Comparison of ENCODE assay signal across 9 mouse cellular contexts in the genomic region with DNA sequence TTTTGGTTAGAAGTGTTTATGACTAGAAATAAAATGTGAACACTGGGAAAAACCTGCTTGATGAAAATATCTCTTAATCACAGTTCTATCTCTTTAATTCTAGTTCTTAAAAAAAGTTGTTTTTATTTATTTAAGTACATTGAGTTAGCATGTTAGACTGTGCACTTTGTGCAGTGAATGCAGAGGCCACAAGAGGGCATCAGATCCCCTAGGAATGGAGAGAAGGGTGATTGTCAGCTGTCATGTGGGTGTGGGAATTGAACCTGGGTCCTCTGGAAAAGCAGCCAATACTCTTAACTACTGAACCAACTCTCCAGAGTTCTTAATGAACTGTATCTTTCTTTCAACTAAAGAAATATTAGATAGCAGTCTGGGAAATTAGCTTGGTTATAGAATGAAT. TPM values are rescaled to one million over a fixed set of nuclear protein-coding genes. Genes with fewer than 3 reads are reported as not detected.
A peak's percentile ranks its signal among the peaks of the same experiment; 100 is the strongest.
DNase-seq lines count a peak whose midpoint lies in the region; ATAC-seq and TF ChIP-seq lines count a peak whose summit lies in the region.
"Had no signal": no experiment of that assay in that cellular context is flagged by ENCODE, and none has a peak within 500 bp of the region (broad histone marks: within the 10 kb centered on the region; RNA-seq: fewer than 3 reads in every experiment).

No protein-coding gene starts in this region.

- no peaks in the 10 kb centered on the region for H3K4me1 ChIP-seq in heart, postnatal 0 days (ENCODE audit: control insufficient read depth, insufficient read depth)
- H3K4me1 ChIP-seq in forebrain, embryonic 15.5 days: no peaks in the 10 kb centered on the region

- no peak overlapping the region for H3K27ac ChIP-seq in heart, postnatal 0 days (ENCODE audit: low read depth)
- H3K27ac ChIP-seq in forebrain, embryonic 15.5 days (replicated peaks): no peak overlapping the region

- no peak overlapping the region for H3K4me2 ChIP-seq in heart, postnatal 0 days (ENCODE audit: low read depth, low read length)
- H3K4me2 ChIP-seq in forebrain, embryonic 15.5 days (replicated peaks): no peak overlapping the region
- H3K4me2 ChIP-seq: heart, embryonic 12.5 days had no signal

- H3K4me3 ChIP-seq in heart, postnatal 0 days (ENCODE audit: low read depth, low read length): no peak overlapping the region
- no peak overlapping the region for H3K4me3 ChIP-seq in forebrain, embryonic 15.5 days
- H3K4me3 ChIP-seq: heart, embryonic 12.5 days had no signal

- ATAC-seq in heart, postnatal 0 days (ENCODE audit: insufficient read depth, low read depth): no peak
- ATAC-seq in forebrain, embryonic 15.5 days (replicated peaks): no peak

- no peaks in the 10 kb centered on the region for H3K36me3 ChIP-seq in heart, postnatal 0 days (replicated peaks; ENCODE audit: control insufficient read depth, insufficient read depth, low read length)
- no peaks in the 10 kb centered on the region for H3K36me3 ChIP-seq in forebrain, embryonic 15.5 days
- H3K36me3 ChIP-seq: heart, embryonic 12.5 days had no signal

- no peak for TF ChIP-seq EP300 in heart, postnatal 0 days (IDR thresholded peaks at IDR 0.05; ENCODE audit: low read depth)

- TF ChIP-seq CTCF in heart, postnatal 0 days (IDR thresholded peaks at IDR 0.05; ENCODE audit: low read depth): peak; percentile 39

- DNase-seq in heart, postnatal 0 days (ENCODE audit: low spot score): no peak
- no peak for DNase-seq in heart, adult 9 months (ENCODE audit: low spot score in 2 of 2)
- DNase-seq in CD8-positive naive resting alpha-beta T cell, adult 2 months (ENCODE audit: low read depth in 2 of 2, low spot score in 2 of 2): peak; percentile 32 to 51
- peak; percentile 42 for DNase-seq in c-Kit-negative CD71-positive TER-119-positive erythroid progenitor cells, embryonic 14.5 days (ENCODE audit: low read depth, low spot score)
- peak; percentile 19 for DNase-seq in retina, postnatal 1 day
- no peak for DNase-seq in right cerebral cortex, postnatal 10 days (ENCODE audit: low spot score in 2 of 2)
- no peak for DNase-seq in ovary, postnatal 14 days (ENCODE audit: low spot score)

- H3K27me3 ChIP-seq in heart, postnatal 0 days (ENCODE audit: control insufficient read depth, insufficient read depth, low read length): no peaks in the 10 kb centered on the region
- H3K27me3 ChIP-seq in forebrain, embryonic 15.5 days: no peaks in the 10 kb centered on the region
- H3K27me3 ChIP-seq: heart, embryonic 12.5 days had no signal

- H3K9me3 ChIP-seq in heart, postnatal 0 days (replicated peaks; ENCODE audit: control insufficient read depth, low read length): peaks cover 3% of the 10 kb centered on the region; the same call in 1 of the 2 replicates
- H3K9me3 ChIP-seq in forebrain, embryonic 15.5 days: 0 out of 2 replicates have a peak, but pooled peaks cover 3% of the 10 kb centered on the region
- H3K9me3 ChIP-seq: heart, embryonic 12.5 days had no signal

- H3K9ac ChIP-seq in heart, postnatal 0 days (replicated peaks; ENCODE audit: low read depth, low read length): no peak overlapping the region
- no peak overlapping the region for H3K9ac ChIP-seq in forebrain, embryonic 15.5 days (replicated peaks)
- H3K9ac ChIP-seq: heart, embryonic 12.5 days had no signal

RNA-seq across cellular contexts. Expression of a gene that starts 29.6 kb away (rescaled TPM):
- 17.8 and 33.3 TPM in 2 replicates for total RNA-seq in heart, postnatal 0 days (2014; rRNA removed; ENCODE audit: low replicate concordance)
- polyA plus RNA-seq in heart, postnatal 0 days (2015; fragmentation: Nextera tagmentation; extraction: Ambion mirVana): 91.0 and 92.3 TPM in 2 replicates
- 76.3 and 78.3 TPM in 2 replicates for polyA plus RNA-seq in forebrain, embryonic 15.5 days (2015; fragmentation: Nextera tagmentation; extraction: Ambion mirVana)

Comparison
In these comparisons a context has a peak if more than half of its experiments do, and no peak if none do; other contexts are left out.
1. DNase-seq: peak in CD8-positive naive resting alpha-beta T cell, adult 2 months (2 of 2), c-Kit-negative CD71-positive TER-119-positive erythroid progenitor cells, embryonic 14.5 days (single experiment) and retina, postnatal 1 day (single experiment); none in heart, postnatal 0 days (single experiment), heart, adult 9 months (0 of 2), right cerebral cortex, postnatal 10 days (0 of 2) and ovary, postnatal 14 days (single experiment).